Mouse (Mus musculus) duodenum, adult 2 months (tissue): ENCODE data around the gene Trim8. TPM values are rescaled to one million over a fixed set of nuclear protein-coding genes. Genes with fewer than 3 reads are reported as not detected.

Experiments
- polyA plus RNA-seq: library from polyadenylated mRNA; depleted of rRNA; stranded (reverse); fragments of >200 nt; gene quantifications from 2 replicates; pipeline ENCODE4 v1.2.3, GENCODE M21; 2012; ENCODE audit warnings: low replicate concordance; rRNA removed

The Trim8 gene
- 31.9 and 48.8 TPM in 2 replicates for polyA plus RNA-seq

GRCm38 (mm10) chr19:46501401-46502068, at the start of gene Trim8:
Gene Trim8, plus strand, starts transcription at chr19:46501702.

Other genes starting within 250 kb of the Trim8 start
- gene Nfkb2, start 197.4 kb upstream of the Trim8 start, polyA plus RNA-seq = 32.6 and 51.3 TPM in 2 replicates
- gene Psd, start 174.5 kb upstream of the Trim8 start, polyA plus RNA-seq = 37.1 and 38.7 TPM in 2 replicates
- gene Fbxl15, start 173.5 kb upstream of the Trim8 start, polyA plus RNA-seq = 39.1 and 73.5 TPM in 2 replicates
- gene Cuedc2, start 163.0 kb upstream of the Trim8 start, polyA plus RNA-seq = 25.7 and 26.0 TPM in 2 replicates
- gene Mfsd13a, start 160.6 kb upstream of the Trim8 start, polyA plus RNA-seq = 47.7 and 54.8 TPM in 2 replicates
- gene 2310034G01Rik, start 151.4 kb upstream of the Trim8 start, polyA plus RNA-seq = 3.1 and 6.2 TPM in 2 replicates
- 66.3 and 87.0 TPM in 2 replicates for gene Actr1a, start 106.0 kb upstream of the Trim8 start, polyA plus RNA-seq
- gene Sufu, start 104.8 kb upstream of the Trim8 start, polyA plus RNA-seq = 7.5 and 9.2 TPM in 2 replicates
- 2.1 TPM in 2 replicates for gene Arl3, start 71.5 kb downstream of the Trim8 start, polyA plus RNA-seq
- gene Sfxn2, start 71.7 kb downstream of the Trim8 start, polyA plus RNA-seq = 0.70 and 1.9 TPM in 2 replicates
- gene Wbp1l, start 97.4 kb downstream of the Trim8 start, polyA plus RNA-seq = 33.4 and 36.2 TPM in 2 replicates
- 0.05 and 0.44 TPM in 2 replicates for gene Cyp17a1, start 171.5 kb downstream of the Trim8 start, polyA plus RNA-seq
- 1.2 and 1.8 TPM in 2 replicates for gene Borcs7, start 188.2 kb downstream of the Trim8 start, polyA plus RNA-seq
- 9.6 and 10.5 TPM in 2 replicates for gene As3mt, start 205.8 kb downstream of the Trim8 start, polyA plus RNA-seq